Mouse (Mus musculus) urinary bladder, postnatal 25 days (tissue): ENCODE measurements around the gene Enox2.

Source experiments
- DNase-seq: peaks from one replicate; pipeline ENCODE4 v3.0.0; 2022; ENCODE audit warnings: low spot score

Enox2 gene

DNA sequence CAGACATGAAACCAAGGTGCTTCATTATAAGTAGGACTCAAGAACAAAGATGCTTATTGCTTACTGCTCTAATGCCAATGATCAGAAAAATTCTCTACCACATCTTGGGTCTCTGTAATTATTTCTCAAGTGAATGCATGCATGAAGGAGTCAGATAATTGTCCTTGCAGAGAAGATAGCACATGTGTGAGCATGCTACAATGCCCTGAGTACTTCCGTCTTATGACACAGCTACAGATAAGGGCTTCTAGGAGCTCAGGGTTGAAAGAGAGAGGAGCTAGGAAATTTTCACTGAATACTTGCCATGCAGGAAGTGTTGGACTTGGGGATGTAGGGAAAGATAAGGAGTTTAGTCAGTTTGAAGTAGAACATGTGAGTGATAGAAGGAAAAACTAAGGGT is 285.2 kb downstream of the Enox2 start:
- DNase-seq, result no peak

DNA sequence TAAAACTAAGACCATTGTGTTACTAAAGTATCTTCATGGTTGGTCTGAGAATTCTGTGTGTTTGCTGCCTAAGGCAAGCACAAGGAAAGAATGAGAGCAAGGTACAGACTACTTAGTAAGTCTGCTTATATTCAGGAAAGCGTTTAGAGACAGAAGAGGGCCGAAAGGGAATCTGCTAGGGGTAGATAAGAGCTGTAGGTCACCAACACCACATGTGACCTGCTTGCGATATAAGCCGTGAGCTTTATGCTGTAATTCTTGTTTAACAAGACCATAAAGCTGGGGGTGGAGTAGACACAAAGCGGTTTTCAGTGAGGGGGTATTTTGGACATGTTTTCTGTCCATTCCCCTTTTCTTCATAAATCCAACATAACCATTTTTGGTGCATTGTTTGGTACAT is 302.4 kb downstream of the Enox2 start:
- no peak for DNase-seq

DNA sequence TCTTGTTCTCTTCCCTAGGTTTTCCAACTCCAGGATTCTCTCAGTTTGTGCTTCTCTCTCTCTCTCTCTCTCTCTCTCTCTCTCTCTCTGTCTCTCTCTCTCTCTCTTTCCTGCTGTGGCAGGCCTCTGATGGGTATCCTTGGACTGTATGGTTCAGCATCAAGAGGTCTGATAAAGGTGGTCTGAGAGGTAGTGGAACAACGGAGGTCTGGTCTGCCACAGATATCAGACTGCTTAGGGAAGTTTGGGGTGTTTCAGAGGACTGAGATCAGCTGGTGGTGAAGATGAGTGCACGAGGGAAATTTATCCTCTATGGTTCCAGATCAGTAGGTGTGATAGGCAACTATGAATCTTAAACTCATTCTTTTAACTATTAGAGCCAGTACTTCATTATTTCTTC is 303.6 kb downstream of the Enox2 start:
- DNase-seq, result no peak
